Mouse (Mus musculus): ENCODE data around the gene Cep19. TPM values are rescaled to one million over a fixed set of nuclear protein-coding genes. Genes with fewer than 3 reads are reported as not detected.

Cep19 gene
- total and polyA plus RNA-seq, 2 experiments from 2014 or later, result 12.1 to 19.6 TPM

DNA sequence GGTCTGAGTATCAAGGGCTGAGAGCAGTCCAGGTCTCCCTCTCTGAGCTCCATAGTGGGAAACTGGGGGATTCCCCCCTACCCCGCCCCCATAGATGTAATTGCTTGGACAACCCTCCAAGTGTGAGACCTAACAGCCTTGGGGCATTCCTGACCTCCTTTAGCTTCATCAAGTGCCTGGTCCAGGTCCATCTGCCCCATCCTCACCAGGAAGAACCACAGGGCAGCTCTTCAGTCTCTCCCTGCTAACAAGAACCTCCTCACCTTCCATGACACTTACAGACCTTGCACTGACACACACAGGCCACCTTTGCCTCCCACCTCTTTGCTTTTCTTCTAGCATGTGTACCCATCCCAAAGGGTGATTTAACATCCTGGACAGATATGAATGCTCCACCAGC is 54.4 kb downstream of the Cep19 start:
- ATAC-seq (ENCODE audit: insufficient read depth, low read depth), result no peak
- no peaks in the 10 kb centered on the region for H3K9me3 ChIP-seq (replicated peaks; ENCODE audit: control insufficient read depth, low read length)
- 90% methylated on average over 1 of the region's 1 CpGs for WGBS
- H3K4me2 ChIP-seq (ENCODE audit: low read depth, low read length), result peak overlapping the region; percentile 31
- no peak for DNase-seq (ENCODE audit: low spot score)
- no peak for TF ChIP-seq CTCF (IDR thresholded peaks at IDR 0.05; ENCODE audit: low read depth)
- no peak for TF ChIP-seq EP300 (IDR thresholded peaks at IDR 0.05; ENCODE audit: low read depth)
- H3K27me3 ChIP-seq (ENCODE audit: control insufficient read depth, insufficient read depth, low read length), result no peaks in the 10 kb centered on the region
- no peak overlapping the region for H3K4me3 ChIP-seq (ENCODE audit: low read depth, low read length)
- no peak overlapping the region for H3K9ac ChIP-seq (replicated peaks; ENCODE audit: low read depth, low read length)
- peaks cover 4% of the 10 kb centered on the region; the same call in 1 of the 2 replicates for H3K4me1 ChIP-seq (ENCODE audit: control insufficient read depth, insufficient read depth)
- H3K36me3 ChIP-seq (replicated peaks; ENCODE audit: control insufficient read depth, insufficient read depth, low read length), result no peaks in the 10 kb centered on the region
- peak overlapping the region; percentile 15; the same call in 1 of the 2 replicates for H3K27ac ChIP-seq (ENCODE audit: low read depth)

DNA sequence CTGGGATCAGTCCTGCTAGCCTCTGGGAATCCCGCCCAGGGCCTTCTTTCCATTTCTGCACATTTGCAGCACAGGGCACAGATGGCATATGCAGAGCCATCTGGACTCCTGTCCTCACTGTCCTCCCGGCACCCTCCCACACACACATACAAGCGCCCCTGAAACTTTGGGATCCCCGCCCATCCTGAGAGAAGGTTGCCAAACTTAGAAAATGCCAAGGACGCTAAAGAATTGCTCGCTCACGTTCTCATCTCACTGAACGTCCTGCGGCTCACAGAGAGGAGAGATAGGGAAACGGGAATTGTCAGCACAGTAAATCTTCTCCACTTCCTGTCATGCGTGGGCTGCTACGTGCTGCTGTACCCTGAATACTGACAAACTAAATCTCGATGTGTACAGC is 54.8 kb downstream of the Cep19 start:
- WGBS, result 33% methylated on average over 13 of the region's 13 CpGs
- DNase-seq (ENCODE audit: low spot score), result peak; percentile 19
- peak overlapping the region; percentile 15; the same call in 1 of the 2 replicates for H3K27ac ChIP-seq (ENCODE audit: low read depth)

DNA sequence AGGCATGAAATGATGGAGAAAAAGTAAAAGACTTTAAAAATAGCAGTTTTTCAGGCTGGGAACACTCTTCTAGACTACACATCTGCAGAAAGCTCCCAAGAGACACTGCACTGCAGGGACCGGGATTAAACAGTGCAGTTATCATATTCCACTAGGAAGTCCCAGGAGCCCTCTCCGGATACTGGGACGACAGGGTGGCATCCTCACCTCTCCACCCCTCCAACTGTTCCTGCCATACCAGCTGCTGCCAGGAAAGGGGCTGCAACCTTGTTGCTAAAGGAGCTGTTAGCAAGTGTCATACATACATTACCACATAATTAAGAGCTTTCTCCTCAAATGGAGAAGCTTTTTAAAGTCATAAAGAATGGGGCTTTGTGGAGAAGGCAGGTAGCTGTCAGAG is 57.1 kb downstream of the Cep19 start:
- no peaks in the 10 kb centered on the region for H3K9me3 ChIP-seq (replicated peaks; ENCODE audit: control insufficient read depth, low read length)
- no peaks in the 10 kb centered on the region for H3K27me3 ChIP-seq (ENCODE audit: control insufficient read depth, insufficient read depth, low read length)
- TF ChIP-seq CTCF (IDR thresholded peaks at IDR 0.05; ENCODE audit: low read depth), result no peak
- no peak for TF ChIP-seq EP300 (IDR thresholded peaks at IDR 0.05; ENCODE audit: low read depth)
- 38% methylated on average over 3 of the region's 3 CpGs for whole genome bisulfite sequencing
- no peak for DNase-seq (ENCODE audit: low spot score)
- no peak overlapping the region for H3K9ac ChIP-seq (replicated peaks; ENCODE audit: low read depth, low read length)
- H3K36me3 ChIP-seq (replicated peaks; ENCODE audit: control insufficient read depth, insufficient read depth, low read length), result no peaks in the 10 kb centered on the region
- no peak overlapping the region for H3K4me3 ChIP-seq (ENCODE audit: low read depth, low read length)
- peaks cover 14% of the 10 kb centered on the region; the same call in 1 of the 2 replicates for H3K4me1 ChIP-seq (ENCODE audit: control insufficient read depth, insufficient read depth)
- H3K4me2 ChIP-seq (ENCODE audit: low read depth, low read length), result no peak overlapping the region
- no peak overlapping the region for H3K27ac ChIP-seq (ENCODE audit: low read depth)
- no peak for ATAC-seq (ENCODE audit: insufficient read depth, low read depth)

More for the DNA sequence above, 54.8 kb downstream of the Cep19 start:
- ATAC-seq (ENCODE audit: insufficient read depth, low read depth), result no peak
- peak overlapping the region; percentile 31 for H3K4me2 ChIP-seq (ENCODE audit: low read depth, low read length)
- H3K36me3 ChIP-seq (replicated peaks; ENCODE audit: control insufficient read depth, insufficient read depth, low read length), result no peaks in the 10 kb centered on the region
- no peak for TF ChIP-seq CTCF (IDR thresholded peaks at IDR 0.05; ENCODE audit: low read depth)
- TF ChIP-seq EP300 (IDR thresholded peaks at IDR 0.05; ENCODE audit: low read depth), result no peak
- H3K27me3 ChIP-seq (ENCODE audit: control insufficient read depth, insufficient read depth, low read length), result no peaks in the 10 kb centered on the region
- H3K4me3 ChIP-seq (ENCODE audit: low read depth, low read length), result no peak overlapping the region
- H3K4me1 ChIP-seq (ENCODE audit: control insufficient read depth, insufficient read depth), result peaks cover 4% of the 10 kb centered on the region; the same call in 1 of the 2 replicates
- no peaks in the 10 kb centered on the region for H3K9me3 ChIP-seq (replicated peaks; ENCODE audit: control insufficient read depth, low read length)
- H3K9ac ChIP-seq (replicated peaks; ENCODE audit: low read depth, low read length), result peak overlapping the region; percentile 33; the same call in 1 of the 2 replicates

DNA sequence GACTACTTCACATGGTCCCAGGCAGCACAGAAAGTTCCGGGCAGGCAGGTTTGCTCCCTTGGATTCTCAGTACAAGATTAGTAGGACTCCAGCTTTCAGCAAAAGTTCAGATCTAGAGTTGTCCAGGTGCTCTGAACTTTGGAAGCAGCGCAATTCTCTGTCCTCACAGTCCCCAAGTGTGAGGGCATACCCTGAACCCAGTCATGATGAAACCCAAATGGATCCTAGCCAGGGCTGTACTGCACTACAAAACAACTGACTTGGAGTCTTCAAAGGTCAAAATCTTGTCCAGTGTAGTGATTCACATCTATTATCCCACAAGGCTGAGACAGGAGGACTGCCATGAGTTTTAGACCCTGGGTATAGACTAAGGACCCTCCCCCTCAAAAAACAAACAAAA is 57.8 kb downstream of the Cep19 start:
- H3K9ac ChIP-seq (replicated peaks; ENCODE audit: low read depth, low read length), result no peak overlapping the region
- H3K4me3 ChIP-seq (ENCODE audit: low read depth, low read length), result no peak overlapping the region
- H3K27ac ChIP-seq (ENCODE audit: low read depth), result no peak overlapping the region
- H3K4me1 ChIP-seq (ENCODE audit: control insufficient read depth, insufficient read depth), result peaks cover 14% of the 10 kb centered on the region; the same call in 1 of the 2 replicates
- 81% methylated on average over 2 of the region's 2 CpGs for WGBS
- ATAC-seq (ENCODE audit: insufficient read depth, low read depth) (no peak), DNase-seq (ENCODE audit: low spot score) (no peak)
- no peak overlapping the region for H3K4me2 ChIP-seq (ENCODE audit: low read depth, low read length)
- H3K27me3 ChIP-seq (ENCODE audit: control insufficient read depth, insufficient read depth, low read length), result no peaks in the 10 kb centered on the region
- TF ChIP-seq EP300 (IDR thresholded peaks at IDR 0.05; ENCODE audit: low read depth), result no peak
- no peak for TF ChIP-seq CTCF (IDR thresholded peaks at IDR 0.05; ENCODE audit: low read depth)
- no peaks in the 10 kb centered on the region for H3K9me3 ChIP-seq (replicated peaks; ENCODE audit: control insufficient read depth, low read length)
- H3K36me3 ChIP-seq (replicated peaks; ENCODE audit: control insufficient read depth, insufficient read depth, low read length), result no peaks in the 10 kb centered on the region

Other genes starting within 250 kb of the Cep19 start
- 0.04 TPM in 1 of 2 replicates, not detected in the other for gene Meltf, start 221.0 kb upstream of the Cep19 start, total RNA-seq (2014; rRNA removed; ENCODE audit: low replicate concordance)
- gene Meltf, start 221.0 kb upstream of the Cep19 start, polyA plus RNA-seq (2015; fragmentation: Nextera tagmentation; extraction: Ambion mirVana), result not detected in 2 replicates
- not detected in 2 replicates for gene Pigz, start 165.9 kb upstream of the Cep19 start, total RNA-seq (2014; rRNA removed; ENCODE audit: low replicate concordance)
- 0.51 and 0.87 TPM in 2 replicates for gene Pigz, start 165.9 kb upstream of the Cep19 start, polyA plus RNA-seq (2015; fragmentation: Nextera tagmentation; extraction: Ambion mirVana)
- gene 0610012G03Rik, start 151.3 kb upstream of the Cep19 start, total RNA-seq (2014; rRNA removed; ENCODE audit: low replicate concordance), result 141 and 171 TPM in 2 replicates
- 175 and 190 TPM in 2 replicates for gene 0610012G03Rik, start 151.3 kb upstream of the Cep19 start, polyA plus RNA-seq (2015; fragmentation: Nextera tagmentation; extraction: Ambion mirVana)
- 9.9 and 12.0 TPM in 2 replicates for gene Ncbp2, start 151.3 kb upstream of the Cep19 start, total RNA-seq (2014; rRNA removed; ENCODE audit: low replicate concordance)
- gene Ncbp2, start 151.3 kb upstream of the Cep19 start, polyA plus RNA-seq (2015; fragmentation: Nextera tagmentation; extraction: Ambion mirVana), result 42.1 and 48.0 TPM in 2 replicates
- 10.5 and 16.6 TPM in 2 replicates for gene Senp5, start 96.5 kb upstream of the Cep19 start, total RNA-seq (2014; rRNA removed; ENCODE audit: low replicate concordance)
- 5.6 and 6.1 TPM in 2 replicates for gene Senp5, start 96.5 kb upstream of the Cep19 start, polyA plus RNA-seq (2015; fragmentation: Nextera tagmentation; extraction: Ambion mirVana)
- 21.3 and 25.8 TPM in 2 replicates for gene Pak2, start 20.5 kb upstream of the Cep19 start, total RNA-seq (2014; rRNA removed; ENCODE audit: low replicate concordance)
- 16.3 and 19.1 TPM in 2 replicates for gene Pak2, start 20.5 kb upstream of the Cep19 start, polyA plus RNA-seq (2015; fragmentation: Nextera tagmentation; extraction: Ambion mirVana)
- 35.8 and 44.9 TPM in 2 replicates for gene Pigx, start 60 bp upstream of the Cep19 start, total RNA-seq (2014; rRNA removed; ENCODE audit: low replicate concordance)
- gene Pigx, start 60 bp upstream of the Cep19 start, polyA plus RNA-seq (2015; fragmentation: Nextera tagmentation; extraction: Ambion mirVana), result 61.0 and 63.7 TPM in 2 replicates
- gene Nrros, start 65.8 kb downstream of the Cep19 start, total RNA-seq (2014; rRNA removed; ENCODE audit: low replicate concordance), result 13.4 and 16.6 TPM in 2 replicates
- gene Nrros, start 65.8 kb downstream of the Cep19 start, polyA plus RNA-seq (2015; fragmentation: Nextera tagmentation; extraction: Ambion mirVana), result 6.1 and 6.8 TPM in 2 replicates
- not detected in 2 replicates for gene Bex6, start 80.0 kb downstream of the Cep19 start, total RNA-seq (2014; rRNA removed; ENCODE audit: low replicate concordance)
- gene Bex6, start 80.0 kb downstream of the Cep19 start, polyA plus RNA-seq (2015; fragmentation: Nextera tagmentation; extraction: Ambion mirVana), result not detected in 2 replicates
- 9.8 and 13.7 TPM in 2 replicates for gene Fbxo45, start 147.4 kb downstream of the Cep19 start, total RNA-seq (2014; rRNA removed; ENCODE audit: low replicate concordance)
- gene Fbxo45, start 147.4 kb downstream of the Cep19 start, polyA plus RNA-seq (2015; fragmentation: Nextera tagmentation; extraction: Ambion mirVana), result 5.1 and 5.8 TPM in 2 replicates
- gene Wdr53, start 147.4 kb downstream of the Cep19 start, total RNA-seq (2014; rRNA removed; ENCODE audit: low replicate concordance), result 3.6 and 5.8 TPM in 2 replicates
- 10.3 and 11.7 TPM in 2 replicates for gene Wdr53, start 147.4 kb downstream of the Cep19 start, polyA plus RNA-seq (2015; fragmentation: Nextera tagmentation; extraction: Ambion mirVana)
- 0.15 and 0.31 TPM in 2 replicates for gene Smco1, start 171.7 kb downstream of the Cep19 start, total RNA-seq (2014; rRNA removed; ENCODE audit: low replicate concordance)
- gene Smco1, start 171.7 kb downstream of the Cep19 start, polyA plus RNA-seq (2015; fragmentation: Nextera tagmentation; extraction: Ambion mirVana), result 2.8 and 3.1 TPM in 2 replicates
- 19.1 and 30.1 TPM in 2 replicates for gene Rnf168, start 177.7 kb downstream of the Cep19 start, total RNA-seq (2014; rRNA removed; ENCODE audit: low replicate concordance)
- gene Rnf168, start 177.7 kb downstream of the Cep19 start, polyA plus RNA-seq (2015; fragmentation: Nextera tagmentation; extraction: Ambion mirVana), result 14.1 and 14.8 TPM in 2 replicates
- gene Ubxn7, start 232.5 kb downstream of the Cep19 start, total RNA-seq (2014; rRNA removed; ENCODE audit: low replicate concordance), result 7.3 and 11.4 TPM in 2 replicates
- gene Ubxn7, start 232.5 kb downstream of the Cep19 start, polyA plus RNA-seq (2015; fragmentation: Nextera tagmentation; extraction: Ambion mirVana), result 11.5 and 12.0 TPM in 2 replicates

All from heart, postnatal 0 days (tissue).